Mouse (Mus musculus) liver, embryonic 14.5 days (tissue): ENCODE measurements around the gene Mettl21c.

Experiments used
- CTCF ChIP-seq: IDR thresholded peaks from 2 replicates; pipeline ENCODE4 v1.5.1; 2016; ENCODE audit warnings: antibody characterized with exemption, low read depth, control low read depth
- EP300 ChIP-seq: IDR thresholded peaks from 2 replicates; pipeline ENCODE4 v1.6.1; 2016; ENCODE audit warnings: antibody characterized with exemption, low read depth

DNA sequence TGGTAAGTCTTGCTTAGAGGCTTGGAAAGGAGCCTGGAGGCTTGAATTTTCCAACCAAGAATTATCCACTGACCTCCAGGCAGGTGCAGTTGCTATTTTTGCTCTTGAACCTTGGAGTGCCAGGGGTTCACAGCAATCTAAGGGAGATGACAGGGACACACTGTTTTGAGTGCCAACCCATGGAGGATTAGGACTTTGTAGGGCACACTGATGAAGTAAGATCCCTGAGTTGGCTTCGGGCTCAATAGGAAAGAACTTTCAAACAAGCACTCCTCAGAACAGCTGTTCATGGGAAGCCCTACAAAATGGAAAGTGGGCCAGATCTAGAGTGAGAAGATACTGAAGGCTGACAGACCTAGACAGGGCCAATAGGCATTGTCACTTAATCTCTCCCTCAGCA is 2.8 kb upstream of the Mettl21c start:
- TF ChIP-seq CTCF (no peak), EP300 (no peak)
